Mouse (Mus musculus) right cerebral cortex, postnatal 4 days (tissue): Measurements from ENCODE around the gene Chd8.
"Not testable (repeated sequence)": the region's sequence is repeated elsewhere in the genome, so short reads cannot be mapped to it uniquely, and the experiment has no call there.

Experiments
- DNase-seq: peaks from one replicate; pipeline ENCODE4 v3.0.0-alpha.2; 2022

Chd8 gene

GRCm38 (mm10) chr14:52257484-52258213, at the start of gene Chd8:
TSS of gene Chd8 (minus strand) at chr14:52257780.
- DNase-seq, result peak; percentile 94

DNA sequence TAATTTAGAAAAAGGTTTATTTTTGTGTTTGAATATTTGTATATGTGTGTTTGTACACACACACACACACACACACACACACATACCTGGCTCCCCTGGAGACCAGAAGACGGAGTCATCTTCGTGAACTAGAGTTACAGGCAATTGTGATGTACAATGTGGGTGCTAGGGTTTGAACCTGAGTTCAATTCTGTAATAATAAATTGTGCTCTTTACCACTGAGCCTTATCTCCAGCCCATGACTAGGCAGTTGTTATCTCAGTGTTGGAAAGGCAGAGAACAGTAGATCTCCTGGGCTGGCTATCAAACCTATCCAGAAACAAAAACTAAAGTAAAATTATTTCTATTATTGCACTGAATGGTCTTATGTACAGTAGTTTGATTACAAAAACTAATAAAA, 48.5 kb upstream of the Chd8 start:
- no peak for DNase-seq

- DNase-seq, result peak; percentile 87
These were observed 47.2 kb upstream of the Chd8 start, which contains the start of gene Mettl3 for GRCm38 (mm10) chr14:52304644-52305271. TSS of gene Mettl3 (minus strand) at chr14:52305128.

DNA sequence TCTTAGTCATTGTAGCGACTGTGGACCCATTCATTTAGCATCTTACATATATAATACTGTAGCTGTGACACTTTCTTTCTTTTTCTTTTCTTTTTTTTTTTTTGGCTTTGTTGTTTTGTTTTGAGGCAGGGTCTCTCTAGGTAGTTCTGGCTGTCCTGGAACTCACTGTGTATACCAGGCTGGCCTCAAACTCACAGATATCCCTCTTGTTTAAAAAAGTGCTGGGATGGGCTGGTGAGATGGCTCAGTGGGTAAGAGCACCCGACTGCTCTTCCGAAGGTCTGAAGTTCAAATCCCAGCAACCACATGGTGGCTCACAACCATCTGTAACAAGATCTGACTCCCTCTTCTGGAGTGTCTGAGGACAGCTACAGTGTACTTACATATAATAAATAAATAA, 45.9 kb upstream of the Chd8 start:
- DNase-seq, result not testable (repeated sequence)

DNA sequence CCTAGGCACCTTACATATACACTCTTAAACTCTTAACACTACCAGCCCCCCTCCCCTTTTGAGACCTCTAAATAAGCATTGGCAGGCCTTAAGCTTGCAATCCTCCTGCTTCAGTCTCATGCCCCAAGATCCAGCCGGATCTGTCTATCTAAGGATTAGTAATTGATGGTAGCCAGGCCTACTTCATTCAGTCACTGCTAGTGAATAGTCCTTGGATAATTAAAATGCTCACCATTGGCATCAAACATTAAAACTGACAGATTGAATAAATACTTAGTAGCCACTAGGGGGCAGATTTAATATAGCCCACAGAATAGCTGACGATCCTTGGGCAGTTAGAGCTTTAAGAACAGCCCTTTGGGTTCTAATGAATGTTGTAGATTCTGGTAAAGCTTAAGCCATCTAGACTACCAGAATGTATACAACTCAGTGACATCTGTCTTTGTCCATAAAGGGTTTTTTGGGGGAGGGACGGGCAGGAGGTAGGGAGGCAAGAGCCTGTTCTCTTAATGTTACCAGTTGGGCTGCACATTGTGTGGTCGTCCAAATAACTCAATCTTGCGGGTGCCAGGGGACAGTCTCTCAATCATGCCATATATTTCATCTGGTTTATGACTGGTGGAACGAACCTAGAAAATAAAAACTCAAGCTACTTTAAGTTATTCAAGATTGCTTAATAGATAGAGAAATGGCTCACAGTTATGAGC, 38.1 kb upstream of the Chd8 start:
- no peak for DNase-seq

DNA sequence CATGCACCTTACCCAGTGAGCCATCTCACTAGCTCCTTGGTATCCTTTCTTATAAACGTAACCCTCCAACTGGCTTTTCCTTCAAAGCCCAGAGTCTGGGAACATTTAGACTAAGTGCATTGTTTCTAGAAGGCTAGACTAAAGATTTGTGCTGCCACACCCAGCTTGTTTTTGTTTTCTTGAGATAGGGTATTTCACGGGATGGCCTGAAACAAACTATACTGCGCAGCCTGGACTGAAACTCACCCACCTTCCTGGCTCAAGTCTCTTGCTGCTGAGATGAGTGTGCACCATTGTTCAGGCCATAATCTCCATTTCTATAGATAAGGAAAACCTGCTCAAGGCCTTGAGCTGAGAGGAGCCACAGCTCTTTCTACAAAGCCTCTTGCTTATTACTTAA, 26.6 kb upstream of the Chd8 start:
- no peak for DNase-seq

GRCm38 (mm10) chr14:52283629-52284028, 26.0 kb upstream of the Chd8 start:
- no peak for DNase-seq

- DNase-seq, result no peak
These were observed 22.2 kb upstream of the Chd8 start for GRCm38 (mm10) chr14:52279747-52280120.

GRCm38 (mm10) chr14:52278932-52279746, 21.6 kb upstream of the Chd8 start, which contains the start of the genes Tox4 and Rab2b:
TSS of gene Tox4 (plus strand) at chr14:52279146.
TSS of gene Rab2b (minus strand) at chr14:52279545.
- peak; percentile 97 for DNase-seq

GRCm38 (mm10) chr14:52277210-52277609, 19.6 kb upstream of the Chd8 start:
- DNase-seq, result no peak

DNA sequence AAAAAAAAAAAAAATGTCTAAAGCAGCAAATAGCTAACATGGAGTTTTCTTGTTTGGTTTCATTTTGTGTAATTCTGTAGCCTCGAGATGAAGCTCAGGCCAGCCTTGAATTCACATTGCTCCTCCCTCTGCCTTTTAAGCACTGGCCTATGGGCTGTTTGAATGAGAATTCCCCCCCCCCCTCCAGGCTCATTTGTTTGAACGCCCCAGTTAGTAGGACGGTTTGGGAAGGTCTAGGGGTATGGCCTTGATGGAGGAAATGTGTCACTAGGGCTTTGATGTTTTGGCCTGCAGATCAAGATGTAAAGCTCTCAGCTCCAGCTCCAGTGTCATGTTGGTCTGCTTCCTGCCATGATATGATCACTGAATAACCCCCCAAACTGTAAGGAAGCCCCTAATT, 15.2 kb upstream of the Chd8 start:
- no peak for DNase-seq

- no peak for DNase-seq
These were observed 1.0 kb downstream of the Chd8 start for GRCm38 (mm10) chr14:52256311-52257175.

GRCm38 (mm10) chr14:52246129-52246528, 11.5 kb downstream of the Chd8 start:
- no peak for DNase-seq

GRCm38 (mm10) chr14:52244690-52245042, 12.9 kb downstream of the Chd8 start:
- DNase-seq, result no peak

DNA sequence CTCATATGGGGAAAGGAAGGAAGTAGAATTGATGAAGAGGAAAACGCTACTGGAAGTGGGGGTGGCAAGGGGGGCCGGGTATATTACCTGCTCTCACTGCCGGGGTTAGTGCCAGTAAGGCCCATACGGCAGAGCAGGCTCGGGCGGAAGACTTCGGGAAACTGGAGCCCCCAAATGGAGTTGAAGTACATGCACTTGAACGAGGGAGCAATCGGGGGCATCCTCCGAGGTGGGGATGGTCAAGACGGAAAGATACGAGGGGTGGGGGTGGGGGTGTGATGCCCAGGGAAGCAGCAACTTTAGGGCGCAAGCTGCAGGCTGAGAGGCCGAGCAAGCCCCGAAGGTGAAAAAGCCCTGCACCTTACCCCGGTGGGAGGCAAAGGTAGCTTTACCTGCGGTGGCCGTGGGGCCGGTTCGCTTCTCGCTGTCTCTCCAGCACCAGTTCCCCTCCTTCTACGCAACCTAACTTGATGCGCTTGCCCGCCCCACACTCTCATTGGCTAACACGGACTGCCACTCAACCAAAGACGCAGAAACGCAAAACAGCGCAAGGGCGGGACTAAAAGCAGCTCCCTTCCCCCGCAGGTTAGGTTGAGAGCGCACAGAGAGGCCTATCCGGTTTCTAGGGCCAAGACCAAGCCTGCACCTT, 13.4 kb downstream of the Chd8 start:
- peak; percentile 98 for DNase-seq

- no peak for DNase-seq
These were observed 21.4 kb downstream of the Chd8 start for GRCm38 (mm10) chr14:52236216-52236615.

DNA sequence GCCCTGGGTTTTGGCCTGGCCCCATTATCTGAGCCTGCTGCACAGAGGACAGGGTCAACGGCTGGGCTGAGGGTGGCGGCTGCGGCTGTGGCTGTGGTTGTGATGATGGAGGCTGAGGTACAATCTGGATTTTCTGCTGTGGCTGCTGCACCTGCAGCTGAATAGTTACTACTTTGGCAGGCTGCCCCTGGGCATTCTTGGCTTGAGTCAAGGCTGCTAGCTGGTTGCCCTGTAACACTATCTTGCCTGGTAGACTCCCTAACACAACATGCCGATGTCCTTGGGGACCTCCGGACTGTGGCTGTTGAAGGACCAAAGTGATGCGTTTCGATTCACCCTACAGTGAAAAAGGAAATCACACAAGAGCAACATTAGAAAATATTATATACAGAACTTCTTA, 22.4 kb downstream of the Chd8 start:
- DNase-seq, result no peak

DNA sequence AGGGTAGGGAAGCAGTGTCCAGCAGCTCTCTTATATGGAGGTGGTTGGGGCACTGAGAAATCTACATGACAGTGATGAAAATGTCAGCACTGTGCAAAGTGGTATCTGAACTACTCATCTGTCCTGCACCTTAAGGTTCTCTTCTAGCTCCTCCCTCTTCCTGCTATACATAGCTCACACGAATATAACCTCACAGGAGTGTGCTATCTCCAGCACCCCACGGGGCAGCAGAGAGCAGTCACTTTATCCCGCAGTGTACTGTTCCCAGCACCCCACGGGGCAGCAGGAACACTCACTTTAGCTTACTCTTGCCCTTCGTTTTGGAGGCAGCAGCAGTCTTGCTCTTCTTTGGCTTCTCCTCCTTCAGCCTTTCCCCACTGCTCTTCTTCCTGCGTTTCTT, 25.3 kb downstream of the Chd8 start:
- no peak for DNase-seq

DNA sequence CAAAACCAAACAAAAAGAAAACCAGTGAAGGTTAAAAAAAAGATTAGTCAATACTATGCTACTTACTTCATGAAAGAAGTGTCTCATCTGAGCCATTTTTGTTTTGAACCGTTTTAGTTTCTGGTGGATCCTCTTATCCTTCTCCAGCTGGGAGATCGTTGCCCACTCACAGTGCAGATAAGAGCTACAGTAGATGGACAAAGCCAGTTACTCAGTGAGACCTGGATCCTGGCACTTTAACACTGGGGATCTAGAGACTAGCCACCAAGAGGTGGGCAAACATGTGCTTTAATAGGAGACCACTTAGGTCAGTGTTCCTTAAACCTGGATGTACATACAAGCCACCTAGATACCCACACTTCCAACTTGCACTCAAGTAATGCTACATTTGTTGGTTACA, 31.6 kb downstream of the Chd8 start:
- DNase-seq, result no peak

GRCm38 (mm10) chr14:52217261-52217660, 40.3 kb downstream of the Chd8 start:
- no peak for DNase-seq

DNA sequence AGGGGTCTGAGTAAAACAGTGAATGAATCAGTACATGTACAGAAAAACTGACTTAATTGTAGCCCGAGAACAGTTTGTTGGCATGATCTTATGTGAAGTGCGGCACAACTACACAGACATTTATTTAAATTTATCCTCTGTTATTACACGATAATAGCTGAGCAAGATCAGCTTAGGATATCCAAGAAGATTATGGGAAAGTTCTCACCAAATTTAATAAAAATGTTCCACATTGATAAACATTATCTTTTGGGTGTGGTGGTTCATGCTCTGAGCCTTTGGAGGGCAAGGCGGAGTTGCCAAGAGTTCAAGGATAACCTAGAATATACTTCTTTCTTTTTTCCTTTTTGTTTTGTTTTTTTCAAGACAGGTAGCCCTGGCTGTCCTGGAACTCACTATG, 58.2 kb downstream of the Chd8 start:
- no peak for DNase-seq

DNA sequence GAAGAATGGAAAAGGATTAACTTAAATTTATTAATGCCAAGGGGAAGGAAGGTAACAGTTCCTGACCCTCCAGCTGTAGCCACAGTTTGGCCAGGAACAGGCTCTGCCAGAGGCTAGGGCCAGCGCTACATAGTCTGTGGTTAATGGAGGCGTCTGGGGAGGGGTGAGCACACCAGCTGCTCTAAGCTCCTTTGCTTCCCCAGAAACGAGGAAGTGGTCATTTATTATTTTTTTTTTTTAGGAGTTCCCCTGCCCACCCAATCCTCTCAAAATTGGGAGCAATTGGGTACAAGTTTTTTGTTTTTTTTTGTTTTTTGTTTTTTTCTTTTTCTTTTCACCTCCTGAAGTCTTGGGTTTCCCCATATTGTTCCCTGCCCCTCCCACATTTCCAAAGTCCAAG, 59.4 kb downstream of the Chd8 start:
- no peak for DNase-seq
